In genomic region chr10:94443453-94443852, GRCm38 (mm10) we compare ENCODE assay signal across 20 mouse cellular contexts.
DNase-seq lines count a peak whose midpoint lies in the region; ATAC-seq lines count a peak whose summit lies in the region.
"Had no signal": no experiment of that assay in that cellular context is flagged by ENCODE, and none has a peak within 500 bp of the region (broad histone marks: within the 10 kb centered on the region; RNA-seq: fewer than 3 reads in every experiment).

No protein-coding gene starts in this region.

- 95% methylated on average over 4 of the region's 4 CpGs for WGBS in hindbrain, embryonic 12.5 days
- 90% methylated on average over 4 of the region's 4 CpGs for WGBS in hindbrain, embryonic 11.5 days

- H3K4me3 ChIP-seq in hindbrain, embryonic 12.5 days = no peak overlapping the region
- H3K4me3 ChIP-seq in hindbrain, embryonic 11.5 days (ENCODE audit: low read depth, low read length) = no peak overlapping the region
- H3K4me3 ChIP-seq in megakaryocyte, embryonic 14.5 days (replicated peaks) = peak overlapping the region; percentile 11
- H3K4me3 ChIP-seq: embryonic facial prominence, embryonic 13.5 days; forebrain, embryonic 13.5 days; heart, embryonic 13.5 days; hindbrain, embryonic 15.5 days; intestine, embryonic 15.5 days had no signal

- H3K27me3 ChIP-seq in hindbrain, embryonic 12.5 days = no peaks in the 10 kb centered on the region; the same call in 1 of the 2 replicates
- no peaks in the 10 kb centered on the region for H3K27me3 ChIP-seq in hindbrain, embryonic 11.5 days (ENCODE audit: control insufficient read depth, insufficient read depth, low read length)
- H3K27me3 ChIP-seq in megakaryocyte, embryonic 14.5 days (replicated peaks) = peaks cover 1% of the 10 kb centered on the region
- H3K27me3 ChIP-seq: heart, embryonic 13.5 days; hindbrain, embryonic 15.5 days; intestine, embryonic 15.5 days had no signal

- 0 out of 2 replicates have a peak, but pooled peaks cover 13% of the 10 kb centered on the region for H3K4me1 ChIP-seq in hindbrain, embryonic 12.5 days
- H3K4me1 ChIP-seq in hindbrain, embryonic 11.5 days (replicated peaks; ENCODE audit: control insufficient read depth, insufficient read depth, low read length) = no peaks in the 10 kb centered on the region
- no peaks in the 10 kb centered on the region for H3K4me1 ChIP-seq in megakaryocyte, embryonic 14.5 days

- no peak overlapping the region for H3K4me2 ChIP-seq in hindbrain, embryonic 12.5 days (replicated peaks)
- H3K4me2 ChIP-seq in hindbrain, embryonic 11.5 days (replicated peaks; ENCODE audit: low read depth, low read length) = no peak overlapping the region
- H3K4me2 ChIP-seq: embryonic facial prominence, embryonic 13.5 days; forebrain, embryonic 13.5 days; heart, embryonic 13.5 days; hindbrain, embryonic 15.5 days; intestine, embryonic 15.5 days had no signal

- ATAC-seq in hindbrain, embryonic 12.5 days (ENCODE audit: low FRiP score) = 0 out of 2 replicates have a peak, but pooled peaks have one; percentile 40
- no peak for ATAC-seq in hindbrain, embryonic 11.5 days (ENCODE audit: low FRiP score)
- no peak for ATAC-seq in megakaryocyte, adult 5-6 weeks (ENCODE audit: poor library complexity, severe bottlenecking)
- no peak for ATAC-seq in inflammation-experienced regulatory T-cells, adult 6 months
- ATAC-seq: forebrain, postnatal 0 days; intestine, embryonic 15.5 days had no signal

- no peak overlapping the region for H3K27ac ChIP-seq in hindbrain, embryonic 12.5 days
- no peak overlapping the region for H3K27ac ChIP-seq in hindbrain, embryonic 11.5 days (ENCODE audit: low read depth, low read length)
- H3K27ac ChIP-seq: embryonic facial prominence, embryonic 13.5 days; forebrain, embryonic 13.5 days; heart, embryonic 13.5 days; hindbrain, embryonic 15.5 days; intestine, embryonic 15.5 days had no signal

- H3K9me3 ChIP-seq in hindbrain, embryonic 12.5 days (replicated peaks) = no peaks in the 10 kb centered on the region
- H3K9me3 ChIP-seq in hindbrain, embryonic 11.5 days (ENCODE audit: control insufficient read depth, low read length) = no peaks in the 10 kb centered on the region
- H3K9me3 ChIP-seq in megakaryocyte, embryonic 14.5 days = no peaks in the 10 kb centered on the region
- H3K9me3 ChIP-seq: embryonic facial prominence, embryonic 13.5 days; forebrain, embryonic 13.5 days; heart, embryonic 13.5 days; hindbrain, embryonic 15.5 days; intestine, embryonic 15.5 days had no signal

- DNase-seq in hindbrain, embryonic 11.5 days (ENCODE audit: low spot score) = no peak
- DNase-seq in adipocyte (ENCODE audit: low spot score) = peak; percentile 52
- no peak for DNase-seq in kidney, adult 18-20 months
- DNase-seq: adrenal gland, adult 2 months; B cell, adult 2 months; cerebellum, adult 11-12 months; cerebellum, adult 9-11 months; cerebellum, postnatal 36 days; gastrocnemius, postnatal 14 days; heart, postnatal 36 days had no signal

- H3K36me3 ChIP-seq in hindbrain, embryonic 12.5 days = no peaks in the 10 kb centered on the region
- H3K36me3 ChIP-seq in hindbrain, embryonic 11.5 days (ENCODE audit: control insufficient read depth, insufficient read depth, low read length) = no peaks in the 10 kb centered on the region
- no peaks in the 10 kb centered on the region for H3K36me3 ChIP-seq in megakaryocyte, embryonic 14.5 days (replicated peaks; ENCODE audit: low read length)
- H3K36me3 ChIP-seq: embryonic facial prominence, embryonic 13.5 days; heart, embryonic 13.5 days; hindbrain, embryonic 15.5 days; intestine, embryonic 15.5 days had no signal

- H3K9ac ChIP-seq in hindbrain, embryonic 12.5 days = no peak overlapping the region
- H3K9ac ChIP-seq in hindbrain, embryonic 11.5 days (ENCODE audit: low read depth, low read length) = no peak overlapping the region
- H3K9ac ChIP-seq: embryonic facial prominence, embryonic 13.5 days; forebrain, embryonic 13.5 days; forebrain, postnatal 0 days; heart, embryonic 13.5 days; hindbrain, embryonic 15.5 days; intestine, embryonic 15.5 days had no signal
